Mouse (Mus musculus) heart, postnatal 14 days (tissue): Measurements from ENCODE around the gene Uts2b. TPM values are rescaled to one million over a fixed set of nuclear protein-coding genes. Genes with fewer than 3 reads are reported as not detected.
"Not testable (repeated sequence)": the region's sequence is repeated elsewhere in the genome, so short reads cannot be mapped to it uniquely, and the experiment has no call there.

Source experiments
- DNase-seq, 2 experiments: peaks; one replicate each; pipeline ENCODE4 v3.0.0; 2021 to 2022
- intact Hi-C: fragments of 180-260 bp; cut with DNase I; formaldehyde crosslinking; loops from one replicate; pipeline ENCODE4 v1.15.1; 2025
- total RNA-seq, 2 experiments: library from RNA; stranded (reverse); gene quantifications; 2 replicates each; pipeline ENCODE4 v1.2.3; 2021

Gene Uts2b
- total RNA-seq, 2 experiments from 2014 or later = 0.93 TPM; not detected in 1

DNA sequence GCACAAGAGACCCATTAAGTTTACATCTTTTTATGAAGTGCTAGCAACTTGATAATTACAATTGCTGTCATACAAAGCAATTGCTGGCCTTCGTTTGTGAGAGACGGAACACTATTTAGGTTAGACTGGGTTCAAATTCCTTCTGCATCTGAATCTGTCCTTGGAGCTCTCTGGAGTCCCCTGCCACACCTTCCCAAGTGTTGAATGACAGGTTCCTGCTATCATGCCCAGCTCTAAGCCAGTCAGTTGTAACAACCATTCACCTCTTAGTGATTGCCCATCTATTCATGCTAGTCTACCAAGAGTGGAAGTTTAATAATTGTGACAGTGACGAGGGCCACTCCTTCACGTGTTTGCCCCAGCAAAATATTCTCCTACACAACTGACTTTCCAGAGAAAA lies 12.2 kb upstream of the Uts2b start:
- intact Hi-C loops = no loop called here
- no peak for DNase-seq

DNA sequence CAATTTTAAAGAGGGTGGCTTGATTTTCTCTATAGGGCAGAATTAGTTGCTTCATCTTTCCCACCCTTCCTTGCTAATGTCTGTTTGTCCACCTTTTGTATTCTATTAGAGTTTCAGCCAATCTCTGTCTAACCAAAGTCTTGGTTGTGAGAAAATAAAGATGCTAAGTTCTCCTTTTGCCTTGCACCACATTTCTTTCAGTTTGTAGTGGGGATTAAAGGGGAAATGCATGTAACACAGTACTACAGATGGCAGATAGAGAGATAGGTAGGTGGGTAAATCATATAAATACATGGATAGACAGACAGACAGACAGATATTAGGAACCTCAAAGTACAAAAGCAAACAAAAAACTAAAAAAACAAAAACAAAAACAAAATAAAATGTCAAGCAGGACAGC lies 6.5 kb upstream of the Uts2b start:
- intact Hi-C loops = no loop called here
- no peak for DNase-seq

DNA sequence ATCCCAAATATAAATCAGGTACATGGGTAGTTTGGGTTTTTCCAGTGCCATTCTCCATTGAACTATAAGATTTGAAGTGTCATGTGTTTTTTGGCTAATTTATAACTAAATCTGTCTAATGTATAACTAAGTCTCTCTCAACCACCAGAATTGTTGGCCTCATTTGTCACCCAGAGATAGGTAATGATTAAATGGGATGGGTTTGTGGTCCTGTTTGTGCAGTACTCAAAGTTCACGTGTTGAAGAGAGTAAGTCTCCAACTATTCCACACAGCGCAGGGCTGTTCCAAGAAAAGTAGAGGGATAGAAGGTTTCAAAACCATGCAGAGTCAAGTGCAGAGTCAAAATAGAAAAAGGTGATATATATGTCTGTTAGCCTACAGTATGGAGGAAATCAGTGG lies 5.3 kb upstream of the Uts2b start:
- DNase-seq = no peak
- intact Hi-C loops = no loop called here

DNA sequence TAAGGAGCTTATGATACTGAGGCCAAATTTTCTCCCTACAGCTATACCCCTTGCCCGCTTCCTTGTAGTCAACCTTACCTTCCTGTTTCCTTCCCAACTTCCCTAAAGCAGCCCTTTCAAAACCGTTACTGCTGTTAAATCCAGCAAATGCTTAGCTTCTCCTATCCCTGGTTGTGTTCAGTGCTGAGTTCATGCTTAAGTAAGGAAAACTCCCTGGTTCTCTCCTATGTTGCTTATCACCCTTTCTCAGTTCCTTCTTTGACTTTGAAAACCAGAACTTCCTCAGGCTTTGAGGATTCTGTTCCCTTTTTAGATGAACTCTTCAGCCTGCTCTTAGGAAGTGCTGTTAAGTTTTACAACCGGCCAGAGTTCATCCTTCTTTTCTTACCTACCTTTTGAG lies 4.1 kb upstream of the Uts2b start:
- no peak for DNase-seq
- intact Hi-C loops = no loop called here

DNA sequence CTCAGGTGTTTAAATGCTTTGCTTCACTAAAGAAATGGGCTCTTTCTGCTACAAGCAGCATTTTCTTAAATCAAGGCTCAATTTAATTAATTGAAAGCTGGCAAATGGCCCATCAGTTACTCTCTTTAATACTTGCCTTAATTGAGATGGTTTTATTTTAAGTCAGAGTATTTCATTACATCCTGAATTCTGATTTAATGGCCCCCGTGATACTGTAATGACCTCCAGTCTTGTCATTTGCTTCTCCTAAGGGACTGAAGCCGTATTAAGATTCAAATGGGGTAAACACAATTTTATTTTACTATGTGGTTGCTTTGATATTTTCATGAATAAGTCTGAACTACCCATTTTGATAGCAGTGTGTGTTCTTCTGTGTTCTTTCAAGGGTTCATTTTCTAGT lies 661 bp upstream of the Uts2b start:
- DNase-seq = no peak
- intact Hi-C loops = no loop called here

DNA sequence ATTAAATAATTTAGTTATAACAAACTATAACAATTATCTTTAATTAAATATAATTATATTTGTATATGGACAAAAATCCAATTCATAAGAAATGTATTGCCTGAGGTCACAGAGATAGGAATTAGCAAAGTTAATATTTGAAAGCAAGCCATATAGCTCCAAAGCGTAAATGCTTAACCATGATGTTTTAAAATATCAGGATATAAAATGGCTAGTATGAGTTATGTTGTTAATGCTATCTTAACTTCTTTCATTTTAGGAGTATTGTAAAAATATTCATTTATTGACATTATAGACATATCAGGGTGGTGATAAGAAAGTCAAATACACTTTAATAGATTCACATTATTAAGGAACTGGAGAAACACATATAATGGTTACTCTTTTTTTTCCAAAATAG lies 10.0 kb downstream of the Uts2b start:
- DNase-seq = no peak
- intact Hi-C loops = no loop called here

DNA sequence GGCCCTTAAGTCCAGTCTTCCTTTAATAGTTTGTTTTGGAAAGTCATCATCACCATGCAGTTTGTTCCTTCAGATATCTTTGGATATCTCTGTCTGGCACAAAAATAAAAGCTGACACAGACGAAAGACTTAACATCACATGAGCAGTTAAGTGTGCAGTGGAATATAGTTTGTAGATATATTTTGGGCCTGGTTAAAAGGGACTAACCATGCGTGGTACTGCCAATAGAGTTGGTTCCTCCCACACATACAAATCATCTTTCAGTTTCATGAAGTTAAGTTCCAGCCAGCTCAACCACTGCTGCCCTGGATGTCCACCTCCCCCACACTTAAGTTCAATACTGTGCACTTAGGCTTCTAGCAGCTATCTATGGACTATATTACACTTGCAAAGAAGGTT lies 15.6 kb downstream of the Uts2b start:
- DNase-seq = no peak

DNA sequence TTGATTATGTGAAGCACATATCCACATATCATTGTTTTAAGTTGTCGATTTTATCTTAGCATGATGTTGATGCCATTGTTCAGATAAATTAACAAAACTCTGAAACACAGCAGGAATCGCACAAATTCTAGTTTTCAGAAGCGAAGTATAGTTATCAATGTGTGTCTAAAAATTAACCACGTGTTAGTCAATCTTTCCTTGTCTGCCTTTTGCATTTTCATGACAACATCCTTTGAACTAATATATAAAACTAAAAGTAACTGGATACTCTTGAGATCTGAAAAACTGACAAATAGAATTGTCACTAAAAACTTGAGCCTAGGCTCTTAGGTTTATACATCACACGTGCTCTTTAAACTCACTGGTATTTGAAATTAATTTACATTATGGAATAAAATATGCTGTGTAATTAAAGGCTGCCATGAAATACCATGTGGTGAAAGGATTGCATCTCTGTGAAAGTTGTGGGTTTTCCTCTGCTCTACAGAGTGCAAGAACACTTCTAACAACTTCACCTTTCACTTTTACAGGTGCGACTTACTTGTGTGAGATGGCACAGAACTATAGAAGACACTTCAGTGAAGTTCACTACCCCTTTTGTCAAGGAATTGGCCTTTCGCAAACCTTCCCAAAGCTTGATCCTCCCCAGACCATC lies 20.0 kb downstream of the Uts2b start:
- intact Hi-C loops = no loop called here
- DNase-seq = no peak

More for the DNA sequence above, 15.6 kb downstream of the Uts2b start:
- intact Hi-C loops = no loop called here

DNA sequence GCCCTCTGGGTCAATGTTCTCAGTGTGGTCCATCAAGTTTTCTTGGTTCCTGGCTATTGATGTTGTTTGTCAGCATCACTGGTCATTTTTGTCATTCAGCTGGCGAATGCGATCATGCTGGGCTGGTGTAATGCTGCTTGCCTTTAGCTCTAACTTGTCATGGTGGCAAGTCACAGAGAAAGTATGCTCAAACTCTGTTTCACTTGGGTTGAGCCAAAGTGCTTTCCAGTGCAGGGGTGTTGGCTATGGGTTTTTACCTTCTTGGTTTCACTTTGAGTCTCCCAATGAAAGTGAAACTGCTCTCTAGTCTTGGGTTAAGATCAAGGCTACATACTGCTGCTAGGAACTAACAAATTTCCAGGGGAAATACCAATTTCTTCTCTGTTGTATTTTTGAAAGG lies 20.8 kb downstream of the Uts2b start:
- intact Hi-C loops = no loop called here
- DNase-seq = no peak

DNA sequence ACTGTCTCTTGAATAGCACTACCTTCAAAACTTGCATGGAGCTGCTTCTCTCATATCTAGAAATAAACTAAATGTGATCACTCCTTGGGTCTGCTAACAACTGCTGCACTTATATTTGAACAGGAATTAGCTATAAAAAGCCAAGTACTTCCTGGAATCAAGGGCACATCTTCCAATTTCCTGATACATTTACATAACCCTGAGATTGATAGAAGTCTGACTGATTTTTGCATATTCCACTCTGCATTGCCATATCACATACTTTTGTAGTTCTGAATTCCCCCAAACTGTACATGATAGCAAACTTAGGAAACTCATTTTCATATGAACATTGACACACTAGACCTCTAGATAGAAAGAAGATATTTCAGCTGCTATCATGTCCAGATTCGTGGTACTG lies 21.7 kb downstream of the Uts2b start:
- DNase-seq = no peak
- intact Hi-C loops = no loop called here

DNA sequence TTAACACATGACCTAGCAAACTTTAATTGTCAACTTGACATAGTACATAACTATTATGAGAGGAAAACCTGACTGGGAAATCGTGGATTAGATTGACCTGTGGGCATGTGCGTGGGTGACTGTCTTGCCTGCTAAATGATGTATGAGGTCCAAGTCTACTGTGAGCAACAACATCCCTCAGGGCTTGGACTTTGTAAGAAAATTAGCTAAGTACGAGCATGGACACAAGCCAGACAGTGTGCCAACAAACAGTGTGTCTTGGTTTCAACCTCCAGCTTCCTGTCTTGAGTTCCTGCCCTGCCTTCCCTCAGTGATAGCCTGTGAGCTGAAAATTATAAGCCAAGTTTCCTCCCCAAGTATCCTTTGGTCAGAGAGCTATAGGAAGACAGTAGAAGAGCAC lies 22.5 kb downstream of the Uts2b start:
- DNase-seq = no peak
- intact Hi-C loops = no loop called here

DNA sequence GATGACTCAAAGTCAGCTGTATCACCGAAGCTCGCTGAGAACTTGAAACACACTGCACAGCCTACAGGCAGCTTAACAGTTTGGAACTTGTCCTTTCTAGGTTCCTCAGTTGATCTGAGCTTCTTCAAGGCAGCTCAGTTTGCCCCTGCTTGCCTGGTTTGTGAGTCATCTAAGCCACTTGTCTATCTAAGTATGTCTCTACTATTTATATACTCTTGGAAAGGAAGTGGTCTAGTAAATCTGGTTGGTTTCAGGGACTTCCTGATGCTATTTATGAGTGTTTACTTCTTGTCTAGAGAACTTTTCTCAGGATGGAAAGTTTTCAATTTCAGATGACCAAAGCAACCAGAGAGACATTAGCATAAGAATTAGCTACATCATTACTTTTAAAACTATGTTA lies 43.6 kb downstream of the Uts2b start:
- DNase-seq = no peak
- intact Hi-C loops = no loop called here

DNA sequence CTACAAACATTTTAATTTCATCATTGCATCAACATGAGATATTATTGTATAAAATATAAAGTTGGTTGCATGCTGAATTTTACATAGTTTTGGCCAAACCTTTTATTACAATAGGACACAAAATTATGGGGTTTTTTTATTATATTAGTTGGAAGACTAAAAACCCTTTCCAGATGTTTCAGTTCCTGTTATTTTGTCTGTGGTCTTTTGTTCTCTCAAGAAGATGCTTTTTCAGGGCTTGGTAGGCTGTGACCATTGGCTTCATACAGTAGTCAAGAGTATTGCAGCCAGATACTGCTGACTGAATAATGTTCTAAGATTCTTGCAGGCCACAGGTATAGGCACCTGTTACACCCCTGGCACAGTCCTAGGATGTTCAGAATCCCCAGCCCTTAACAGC lies 48.0 kb downstream of the Uts2b start:
- intact Hi-C loops = no loop called here
- DNase-seq = no peak

DNA sequence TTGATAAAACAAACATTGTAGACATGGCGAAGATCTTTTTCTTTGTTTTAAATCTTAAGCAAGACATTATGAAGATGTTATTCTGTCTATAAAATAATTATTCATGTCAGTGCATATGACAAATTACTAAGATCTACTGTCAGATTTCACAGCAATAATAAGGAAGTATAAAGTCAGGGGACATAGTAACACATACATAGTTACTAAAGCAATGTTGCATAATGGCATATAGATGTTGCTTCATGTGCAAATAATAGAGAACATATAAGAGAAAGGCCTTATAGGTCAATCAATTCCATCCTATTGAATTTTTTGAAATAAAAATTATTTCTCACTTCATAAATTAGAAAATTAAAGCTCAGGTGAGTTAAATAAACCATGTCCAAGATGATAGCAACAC lies 50.9 kb downstream of the Uts2b start:
- DNase-seq = no peak
- intact Hi-C loops = no loop called here

DNA sequence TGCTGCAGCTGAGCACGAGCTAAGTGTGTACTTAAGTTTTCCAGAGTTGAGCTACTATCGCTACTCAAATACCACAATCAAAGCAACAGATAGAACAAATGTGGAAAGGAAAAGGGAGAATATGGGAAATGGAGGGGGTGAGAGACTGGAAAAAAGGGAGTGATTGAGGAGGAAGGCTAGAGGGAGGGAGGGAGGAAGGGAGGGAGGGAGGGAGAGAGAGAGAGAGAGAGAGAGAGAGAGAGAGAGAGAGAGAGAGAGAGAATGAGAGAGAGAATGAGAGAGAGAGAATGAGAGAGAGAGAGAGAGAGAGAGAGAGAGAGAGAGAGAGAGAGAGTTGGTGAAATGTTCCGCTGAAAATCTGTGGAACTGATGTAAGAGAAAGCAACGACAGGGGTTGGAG lies 62.9 kb downstream of the Uts2b start, which contains the start of gene Ostn:
Ostn (plus strand) TSS at position 301 of the 400 bp plus-strand sequence.
- intact Hi-C loops, DNase-seq: not testable (repeated sequence)

Other genes starting within 250 kb of the Uts2b start
- gene Ostn, start 62.8 kb downstream of the Uts2b start, total RNA-seq = not detected
- gene Ccdc50, start 18.6 kb upstream of the Uts2b start, total RNA-seq = 10 to 100 TPM; 45.6 to 46.8 TPM